Mouse (Mus musculus) liver, adult 2 months (tissue): ENCODE data around the gene Tmem72. TPM values are rescaled to one million over a fixed set of nuclear protein-coding genes. Genes with fewer than 3 reads are reported as not detected.
A peak's percentile ranks its signal among the peaks of the same experiment; 100 is the strongest.

Experiments used
- DNase-seq: peaks from one replicate; pipeline ENCODE4 v3.0.0-alpha.2; 2011; ENCODE audit warnings: low read depth, low spot score; ENCODE audit errors: extremely low read depth
- H3K27ac ChIP-seq: fragments of 200-500 bp; replicated peaks from 2 replicates; pipeline ENCODE4 v1.5.1; 2012; ENCODE audit warnings: low read depth, mild to moderate bottlenecking, control low read depth, inconsistent platforms, low read length; ENCODE audit not compliant: insufficient read depth
- H3K27me3 ChIP-seq: fragments of 200-500 bp; 2 replicates; pipeline ENCODE4 v1.6.1; 2012; ENCODE audit warnings: mild to moderate bottlenecking, moderate library complexity, low read length, inconsistent platforms; ENCODE audit not compliant: control insufficient read depth, insufficient read depth
- H3K36me3 ChIP-seq: fragments of 200-500 bp; 2 replicates; pipeline ENCODE4 v1.6.1; 2012; ENCODE audit warnings: low read length, inconsistent platforms; ENCODE audit not compliant: control insufficient read depth, insufficient read depth
- H3K4me1 ChIP-seq: fragments of 200-500 bp; 2 replicates; pipeline ENCODE4 v1.6.1; 2011; ENCODE audit warnings: low read length; ENCODE audit not compliant: control insufficient read depth, insufficient read depth
- H3K4me3 ChIP-seq: fragments of 200-500 bp; 2 replicates; pipeline ENCODE4 v1.5.1; 2011; ENCODE audit warnings: low read depth, mild to moderate bottlenecking, control low read depth, low read length, moderate library complexity; ENCODE audit not compliant: insufficient read depth
- H3K79me2 ChIP-seq: fragments of 200-500 bp; 2 replicates; pipeline ENCODE4 v1.6.1; 2012; ENCODE audit warnings: inconsistent platforms, mild to moderate bottlenecking, low read length, moderate library complexity; ENCODE audit not compliant: control insufficient read depth, insufficient read depth
- H3K9ac ChIP-seq: fragments of 200-500 bp; 2 replicates; pipeline ENCODE4 v1.6.1; 2012; ENCODE audit warnings: low read depth, mild to moderate bottlenecking, control low read depth, inconsistent platforms, low read length
- CTCF ChIP-seq: fragments of 200-500 bp; IDR thresholded peaks from 2 replicates; pipeline ENCODE4 v1.5.1; 2011; ENCODE audit warnings: low read depth, low read length, control low read depth
- POLR2A ChIP-seq: fragments of 200-500 bp; IDR thresholded peaks from 2 replicates; pipeline ENCODE4 v1.6.1; 2011; ENCODE audit warnings: low read length, control low read depth; ENCODE audit not compliant: insufficient read depth; ENCODE audit errors: extremely low read depth
- WGBS: fragments of 180-500 bp; shearing (Covaris S2); methylation state at CpG from one replicate; pipeline ENCODE4 v1.1.7; 2018; 5-methylcytosine and 5-hydroxymethylcytosine counted together
- polyA plus RNA-seq: library from polyadenylated mRNA; depleted of rRNA; stranded (reverse); fragments of >200 nt; gene quantifications from 2 replicates; pipeline ENCODE4 v1.2.3, GENCODE M21; 2012
- total RNA-seq: library from RNA; depleted of rRNA; stranded (reverse); fragments of >200 nt; gene quantifications from 2 replicates; pipeline ENCODE4 v1.2.3, GENCODE M21; 2014

Tmem72 gene
- total and polyA plus RNA-seq, 2 experiments = under 0.01 to 0.09 TPM

DNA sequence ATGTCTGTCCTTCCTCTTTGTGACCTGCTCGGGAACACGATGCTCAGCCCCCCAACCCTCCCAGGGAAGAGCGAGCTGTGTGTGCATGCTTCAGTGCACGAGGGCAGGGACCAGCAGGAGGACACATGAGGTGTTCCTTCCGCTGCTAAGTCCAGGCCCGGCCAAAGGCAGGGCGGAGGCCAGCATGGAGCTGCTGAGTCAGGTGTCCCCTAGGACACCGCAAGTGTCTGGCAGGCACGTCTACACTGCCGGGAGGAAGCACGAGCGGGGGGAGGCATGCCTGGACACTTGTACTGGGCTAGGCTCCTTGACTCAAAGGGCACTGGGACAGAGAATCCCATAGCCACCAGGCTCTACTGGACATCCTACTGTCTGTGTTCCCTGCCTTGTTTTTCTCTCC lies 69.0 kb downstream of the Tmem72 start:
- H3K9ac ChIP-seq = no peak overlapping the region
- H3K4me3 ChIP-seq = no peak overlapping the region
- H3K4me1 ChIP-seq = peaks cover 18% of the 10 kb centered on the region
- DNase-seq = peak; percentile 78
- 0 out of 2 replicates have a peak, but pooled peaks cover 2% of the 10 kb centered on the region for H3K79me2 ChIP-seq
- H3K27ac ChIP-seq = no peak overlapping the region
- peaks cover 8% of the 10 kb centered on the region for H3K36me3 ChIP-seq
- 54% methylated on average over 12 of the region's 12 CpGs for WGBS
- TF ChIP-seq CTCF (no peak), POLR2A (no peak)
- H3K27me3 ChIP-seq = no peaks in the 10 kb centered on the region

DNA sequence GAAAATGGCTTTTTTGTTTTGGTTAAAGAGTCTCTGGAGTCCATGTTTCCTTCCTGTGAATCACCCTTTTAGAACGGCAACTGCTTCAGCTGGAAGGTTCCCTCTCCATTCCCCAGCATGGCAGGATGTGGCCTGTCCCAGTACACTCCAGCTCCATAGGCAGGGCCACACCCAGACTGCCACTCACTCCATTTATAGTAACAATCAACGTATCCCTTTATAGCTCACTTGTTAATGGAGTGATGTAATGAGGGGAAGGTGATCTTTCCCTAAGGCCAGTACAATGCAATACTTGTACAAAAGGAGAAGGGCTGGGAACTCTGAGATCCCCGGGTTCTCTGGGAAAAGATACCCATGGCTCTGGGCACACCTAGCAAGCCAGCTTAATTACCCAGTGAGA lies 72.4 kb downstream of the Tmem72 start:
- H3K36me3 ChIP-seq = no peaks in the 10 kb centered on the region
- 75% methylated on average over 3 of the region's 3 CpGs for WGBS
- H3K4me1 ChIP-seq = peaks cover 9% of the 10 kb centered on the region
- no peak overlapping the region for H3K9ac ChIP-seq
- no peak for TF ChIP-seq CTCF
- no peak for TF ChIP-seq POLR2A
- H3K79me2 ChIP-seq = no peaks in the 10 kb centered on the region
- no peak overlapping the region for H3K27ac ChIP-seq
- no peak overlapping the region for H3K4me3 ChIP-seq
- no peak for DNase-seq
- no peaks in the 10 kb centered on the region for H3K27me3 ChIP-seq

DNA sequence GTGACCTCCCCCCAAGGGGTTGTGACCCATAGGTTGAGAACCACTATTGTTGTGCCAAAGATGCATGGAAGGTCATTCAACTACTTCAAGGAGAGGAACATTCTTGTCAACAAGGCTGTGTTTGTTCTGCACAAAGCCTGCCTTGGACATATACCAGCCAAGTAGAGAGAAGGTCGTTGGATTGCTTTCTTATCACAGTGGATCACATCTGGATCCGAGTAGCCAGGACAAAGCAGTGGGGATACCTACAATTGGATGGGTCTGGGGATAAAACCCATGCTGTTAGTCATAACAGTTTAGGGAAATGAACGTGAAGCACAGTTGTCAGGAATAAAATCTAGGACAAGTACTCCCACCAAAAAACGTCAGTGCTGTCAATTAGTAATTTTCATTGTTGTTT lies 72.8 kb downstream of the Tmem72 start:
- TF ChIP-seq CTCF (no peak), POLR2A (no peak)
- no peak overlapping the region for H3K9ac ChIP-seq
- 59% methylated on average over 4 of the region's 4 CpGs for WGBS
- H3K4me1 ChIP-seq = peaks cover 10% of the 10 kb centered on the region
- no peaks in the 10 kb centered on the region for H3K27me3 ChIP-seq
- H3K36me3 ChIP-seq = no peaks in the 10 kb centered on the region
- no peaks in the 10 kb centered on the region for H3K79me2 ChIP-seq
- no peak for DNase-seq
- H3K4me3 ChIP-seq = no peak overlapping the region
- H3K27ac ChIP-seq = no peak overlapping the region

DNA sequence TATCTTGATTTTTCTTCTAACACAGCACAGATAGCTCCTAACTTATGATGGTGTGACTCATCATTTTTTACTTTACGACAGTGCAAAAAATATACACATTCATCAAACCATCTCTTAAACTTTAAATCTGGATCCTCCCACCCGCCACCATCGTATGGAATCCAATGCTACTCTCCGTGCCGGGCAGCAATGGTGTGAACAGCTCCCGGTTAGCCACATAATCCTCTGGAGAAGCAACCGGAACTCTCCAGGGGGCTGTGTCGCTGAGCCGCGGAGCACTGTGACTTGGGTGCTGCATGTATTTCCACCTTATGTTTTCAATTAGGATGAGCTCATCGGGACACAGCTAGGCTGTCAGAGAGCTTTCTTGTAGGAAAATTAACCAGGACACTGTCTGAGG lies 73.8 kb downstream of the Tmem72 start:
- no peak for DNase-seq
- Histone ChIP-seq H3K9ac (no peak overlapping the region), H3K27me3 (no peaks in the 10 kb centered on the region), H3K4me1 (peaks cover 16% of the 10 kb centered on the region), H3K4me3 (no peak overlapping the region), H3K36me3 (no peaks in the 10 kb centered on the region), H3K27ac (no peak overlapping the region), H3K79me2 (no peaks in the 10 kb centered on the region)
- WGBS = 94% methylated on average over 11 of the region's 11 CpGs
- no peak for TF ChIP-seq CTCF
- no peak for TF ChIP-seq POLR2A

DNA sequence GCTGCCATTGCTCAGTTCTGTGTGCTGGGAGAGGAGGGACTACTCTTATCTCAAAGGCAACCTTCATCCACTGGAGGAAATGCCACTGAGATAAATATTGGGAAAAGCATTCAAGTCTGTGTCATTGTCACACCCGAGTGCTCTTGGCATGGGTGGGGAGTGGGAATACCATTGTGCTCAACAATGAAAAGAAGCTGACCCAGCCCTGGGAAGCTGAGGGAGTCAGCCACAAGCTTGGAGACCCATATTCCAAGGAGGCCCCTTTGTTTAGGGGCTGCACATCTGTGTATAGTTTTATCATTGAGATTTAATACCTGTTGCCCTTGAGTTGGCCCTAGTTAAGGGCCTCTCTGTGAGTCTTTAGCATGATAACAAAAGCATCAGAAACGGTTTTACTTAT lies 77.0 kb downstream of the Tmem72 start:
- Histone ChIP-seq H3K9ac (no peak overlapping the region), H3K36me3 (no peaks in the 10 kb centered on the region), H3K79me2 (no peaks in the 10 kb centered on the region), H3K27ac (no peak overlapping the region), H3K27me3 (no peaks in the 10 kb centered on the region), H3K4me1 (peaks cover 30% of the 10 kb centered on the region), H3K4me3 (no peak overlapping the region)
- 52% methylated on average over 2 of the region's 2 CpGs for WGBS
- TF ChIP-seq POLR2A = no peak
- TF ChIP-seq CTCF = no peak
- peak; percentile 45 for DNase-seq

DNA sequence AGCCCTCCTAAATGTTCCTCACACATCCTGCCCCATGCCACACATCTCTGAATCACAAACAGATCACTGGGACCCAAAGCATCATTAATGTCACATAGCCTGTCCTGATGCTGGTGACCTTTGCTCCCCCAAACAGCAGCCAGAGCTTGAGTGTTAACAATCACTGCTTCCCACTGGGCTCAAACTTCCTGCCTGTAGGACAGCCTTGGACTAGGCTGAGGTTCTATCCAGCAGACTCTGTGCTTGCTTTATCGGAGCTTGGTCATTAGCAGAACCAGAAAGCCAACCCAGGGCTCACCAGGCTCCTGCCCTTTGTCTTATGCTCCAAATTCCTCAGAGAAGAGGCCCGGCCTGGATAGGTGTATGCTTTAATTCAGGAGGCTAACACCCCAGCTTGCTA lies 77.8 kb downstream of the Tmem72 start:
- Histone ChIP-seq H3K27ac (no peak overlapping the region), H3K9ac (no peak overlapping the region)

More for the DNA sequence above, 77.8 kb downstream of the Tmem72 start:
- Histone ChIP-seq H3K27me3 (no peaks in the 10 kb centered on the region), H3K4me3 (no peak overlapping the region), H3K79me2 (no peaks in the 10 kb centered on the region), H3K4me1 (peaks cover 30% of the 10 kb centered on the region), H3K36me3 (no peaks in the 10 kb centered on the region)
- DNase-seq = peak; percentile 74
- no peak for TF ChIP-seq CTCF
- no peak for TF ChIP-seq POLR2A
- 28% methylated on average over 2 of the region's 2 CpGs for WGBS
